In genomic region chr2:163928464-163929200, GRCm38 (mm10) we compare ENCODE assay signal across 25 mouse cellular contexts. TPM values are rescaled to one million over a fixed set of nuclear protein-coding genes. Genes with fewer than 3 reads are reported as not detected.
DNase-seq lines count a peak whose midpoint lies in the region; ATAC-seq and TF ChIP-seq lines count a peak whose summit lies in the region.
"Had no signal": no experiment of that assay in that cellular context is flagged by ENCODE, and none has a peak within 500 bp of the region (broad histone marks: within the 10 kb centered on the region; RNA-seq: fewer than 3 reads in every experiment).

No protein-coding gene starts in this region.

- in situ Hi-C loops in CH12.LX (cut with MboI; ENCODE audit: low pct_ligation_motif_present, low pct_unique_long_range_greater_than_20kb, low sequenced_read_pairs) = no loop called here

- TF ChIP-seq RAD21 in CH12.LX (IDR thresholded peaks at IDR 0.05; ENCODE audit: low read depth, low read length) = no peak

- 0 out of 2 replicates have a peak, but pooled peaks have one; percentile 25 for ATAC-seq in common myeloid progenitor, adult 5-6 weeks (replicated peaks; ENCODE audit: low read depth, poor library complexity, severe bottlenecking)
- peak; percentile 49 for ATAC-seq in megakaryocyte, adult 5-6 weeks (ENCODE audit: poor library complexity, severe bottlenecking)
- no peak for ATAC-seq in intestine, embryonic 15.5 days
- ATAC-seq: forebrain, embryonic 16.5 days; Patski had no signal

- no peak overlapping the region for H3K9ac ChIP-seq in liver, adult 2 months (ENCODE audit: low read depth, low read length)
- no peak overlapping the region for H3K9ac ChIP-seq in CH12.LX (ENCODE audit: insufficient read depth, low read depth)
- no peak overlapping the region for H3K9ac ChIP-seq in intestine, embryonic 15.5 days
- H3K9ac ChIP-seq: embryonic facial prominence, embryonic 12.5 days; embryonic facial prominence, embryonic 15.5 days; forebrain, embryonic 12.5 days; heart, embryonic 13.5 days; hindbrain, embryonic 12.5 days; hindbrain, embryonic 15.5 days had no signal

- H3K27ac ChIP-seq in liver, adult 2 months (replicated peaks; ENCODE audit: insufficient read depth, low read depth, low read length) = no peak overlapping the region
- H3K27ac ChIP-seq in CH12.LX (ENCODE audit: insufficient read depth, low read depth) = no peak overlapping the region
- H3K27ac ChIP-seq in intestine, embryonic 15.5 days = no peak overlapping the region
- H3K27ac ChIP-seq: embryonic facial prominence, embryonic 12.5 days; embryonic facial prominence, embryonic 15.5 days; forebrain, embryonic 12.5 days; heart, embryonic 13.5 days; hindbrain, embryonic 12.5 days; hindbrain, embryonic 15.5 days had no signal

- TF ChIP-seq EP300 in CH12.LX (IDR thresholded peaks at IDR 0.05; ENCODE audit: low read length) = no peak

- DNase-seq in liver, adult 2 months (ENCODE audit: extremely low read depth, low read depth, low spot score) = peak; percentile 18
- DNase-seq in liver = no peak
- DNase-seq in CH12.LX (ENCODE audit: extremely low read depth) = peak; percentile 6
- DNase-seq in thymus, postnatal 25 days = no peak
- DNase-seq in cerebellum, adult 11 months = no peak
- DNase-seq: adrenal gland, postnatal 10 days; adrenal gland, postnatal 36 days; cerebellum, adult 18-20 months; cerebellum, adult 9-10 months; cerebellum, postnatal 14 days; gastrocnemius, postnatal 14 days; heart, postnatal 14 days; heart, postnatal 4 days had no signal

- H3K79me2 ChIP-seq in liver, adult 2 months (ENCODE audit: control insufficient read depth, insufficient read depth, low read length) = no peaks in the 10 kb centered on the region
- H3K79me2 ChIP-seq in CH12.LX (replicated peaks; ENCODE audit: control insufficient read depth, extremely low read depth, insufficient read depth, poor library complexity, severe bottlenecking) = no peaks in the 10 kb centered on the region

- no peak for TF ChIP-seq CTCF in liver, adult 2 months (IDR thresholded peaks at IDR 0.05; ENCODE audit: low read depth, low read length)
- TF ChIP-seq CTCF in CH12.LX (conservative IDR thresholded peaks at IDR 0.05 in 1 of 2, IDR thresholded peaks at IDR 0.05 in 1 of 2; ENCODE audit: low read depth in 2 of 2, low read length in 2 of 2) = no peak

- H3K4me1 ChIP-seq in liver, adult 2 months (ENCODE audit: control insufficient read depth, insufficient read depth, low read length) = no peaks in the 10 kb centered on the region
- peaks cover 2 to 5% of the 10 kb centered on the region in 2 experiments; a peak in 2 of 4 replicates for H3K4me1 ChIP-seq in CH12.LX (ENCODE audit: control insufficient read depth in 1 of 2, insufficient read depth in 2 of 2)
- H3K4me1 ChIP-seq in intestine, embryonic 15.5 days (replicated peaks) = 0 out of 2 replicates have a peak, but pooled peaks cover 3% of the 10 kb centered on the region
- H3K4me1 ChIP-seq: embryonic facial prominence, embryonic 15.5 days; forebrain, embryonic 12.5 days; hindbrain, embryonic 12.5 days; hindbrain, embryonic 15.5 days had no signal

- WGBS in liver, adult 2 months = 63% methylated on average over 7 of the region's 7 CpGs
- 49% methylated on average over 7 of the region's 7 CpGs for WGBS in intestine, embryonic 15.5 days

- no peaks in the 10 kb centered on the region for H3K36me3 ChIP-seq in liver, adult 2 months (ENCODE audit: control insufficient read depth, insufficient read depth, low read length)
- H3K36me3 ChIP-seq in CH12.LX (replicated peaks in 1 of 2; ENCODE audit: control insufficient read depth in 1 of 2, insufficient read depth in 1 of 2, low read length in 1 of 2) = no peaks in the 10 kb centered on the region
- no peaks in the 10 kb centered on the region for H3K36me3 ChIP-seq in intestine, embryonic 15.5 days
- H3K36me3 ChIP-seq: embryonic facial prominence, embryonic 12.5 days; embryonic facial prominence, embryonic 15.5 days; forebrain, embryonic 12.5 days; G1E; heart, embryonic 13.5 days; hindbrain, embryonic 12.5 days; hindbrain, embryonic 15.5 days had no signal

- dilution Hi-C loops in CH12.LX (cut with MboI; ENCODE audit: extremely low pct_ligation_motif_present, extremely low pct_unique_long_range_greater_than_20kb, low sequenced_read_pairs) = no loop called here

- H3K27me3 ChIP-seq in liver, adult 2 months (ENCODE audit: control insufficient read depth, insufficient read depth, low read length) = no peaks in the 10 kb centered on the region
- H3K27me3 ChIP-seq in CH12.LX (replicated peaks) = peaks cover 71% of the 10 kb centered on the region
- no peaks in the 10 kb centered on the region for H3K27me3 ChIP-seq in intestine, embryonic 15.5 days (replicated peaks)
- H3K27me3 ChIP-seq: embryonic facial prominence, embryonic 15.5 days; forebrain, embryonic 12.5 days; hindbrain, embryonic 12.5 days; hindbrain, embryonic 15.5 days had no signal

- H3K4me2 ChIP-seq in CH12.LX (ENCODE audit: insufficient read depth, low read depth, poor library complexity, severe bottlenecking) = no peak overlapping the region
- H3K4me2 ChIP-seq in intestine, embryonic 15.5 days (replicated peaks) = no peak overlapping the region
- H3K4me2 ChIP-seq: embryonic facial prominence, embryonic 12.5 days; embryonic facial prominence, embryonic 15.5 days; forebrain, embryonic 12.5 days; heart, embryonic 13.5 days; hindbrain, embryonic 12.5 days; hindbrain, embryonic 15.5 days had no signal

- no peaks in the 10 kb centered on the region for H3K9me3 ChIP-seq in CH12.LX (replicated peaks; ENCODE audit: low read length)
- no peaks in the 10 kb centered on the region for H3K9me3 ChIP-seq in intestine, embryonic 15.5 days
- H3K9me3 ChIP-seq: embryonic facial prominence, embryonic 12.5 days; embryonic facial prominence, embryonic 15.5 days; forebrain, embryonic 12.5 days; G1E; heart, embryonic 13.5 days; hindbrain, embryonic 12.5 days; hindbrain, embryonic 15.5 days had no signal

- no peak overlapping the region for H3K4me3 ChIP-seq in liver, adult 2 months (ENCODE audit: insufficient read depth, low read depth, low read length)
- H3K4me3 ChIP-seq in CH12.LX (replicated peaks in 1 of 3; ENCODE audit: low read depth in 2 of 3, low read length in 2 of 3, poor library complexity in 1 of 3) = no peak overlapping the region
- H3K4me3 ChIP-seq in intestine, embryonic 15.5 days (replicated peaks) = no peak overlapping the region
- H3K4me3 ChIP-seq: embryonic facial prominence, embryonic 12.5 days; embryonic facial prominence, embryonic 15.5 days; forebrain, embryonic 12.5 days; heart, embryonic 13.5 days; hindbrain, embryonic 12.5 days; hindbrain, embryonic 15.5 days had no signal

- no peak for TF ChIP-seq POLR2A in liver, adult 2 months (IDR thresholded peaks at IDR 0.05; ENCODE audit: extremely low read depth, insufficient read depth, low read length)
- TF ChIP-seq POLR2A in CH12.LX (IDR thresholded peaks at IDR 0.05; ENCODE audit: low read depth, low read length) = no peak

TF ChIP-seq in CH12.LX, 34 proteins besides CTCF, POLR2A, EP300 and RAD21:
- TF ChIP-seq RCOR1 (conservative IDR thresholded peaks at IDR 0.05; ENCODE audit: low read depth, low read length) (no peak), MAFK (IDR thresholded peaks at IDR 0.05; ENCODE audit: insufficient replicate concordance, low read length) (peak; percentile 76; the same call in 1 of the 2 replicates), BHLHE40 (IDR thresholded peaks at IDR 0.05; ENCODE audit: low read depth, low read length) (peak; percentile 25; the same call in 1 of the 2 replicates)
TF ChIP-seq in CH12.LX: peak in this region for 2.

RNA-seq across cellular contexts. Expression of gene Rims4, which starts 10.1 kb away (rescaled TPM):
- 0.09 and 0.20 TPM in 2 replicates for total RNA-seq in liver, adult 2 months (2014; rRNA removed)
- polyA plus RNA-seq in liver, adult 2 months (2012; rRNA removed) = 0.02 and 0.04 TPM in 2 replicates
- not detected in 2 replicates for total RNA-seq in CH12.LX (2012; rRNA removed)
- not detected in 2 replicates for total RNA-seq in CH12.LX (2014; rRNA removed)
- not detected in 2 replicates for polyA plus RNA-seq in CH12.LX (2012; ENCODE audit: insufficient read length, low read depth)
- total RNA-seq in common myeloid progenitor, adult 5-6 weeks (2017) = not detected in 2 replicates
- total RNA-seq in megakaryocyte, adult 5-6 weeks (2015) = not detected in 2 replicates
- total RNA-seq in megakaryocyte, adult 5-6 weeks (2017) = not detected in 2 replicates
- 0.90 and 1.3 TPM in 2 replicates for polyA plus RNA-seq in intestine, embryonic 15.5 days (2015; fragmentation: Nextera tagmentation; extraction: Ambion mirVana)
- polyA plus RNA-seq: G1E, Patski had no signal

Comparison
In these comparisons a context has a peak if more than half of its experiments do, and no peak if none do; other contexts are left out.
1. DNase-seq: peak in liver, adult 2 months (single experiment) and CH12.LX (single experiment); none in liver (single experiment), thymus, postnatal 25 days (single experiment) and cerebellum, adult 11 months (single experiment).